Mouse (Mus musculus) forebrain, postnatal 0 days (tissue): ENCODE data around the gene Mdk. TPM values are rescaled to one million over a fixed set of nuclear protein-coding genes. Genes with fewer than 3 reads are reported as not detected.

Source experiments
- ATAC-seq: fragments of 200-750 bp; cut with Nextera tagmentation; 2 replicates; pipeline ENCODE4 v1.8.0; 2017; ENCODE audit warnings: mild to moderate bottlenecking, moderate library complexity
- DNase-seq: peaks from one replicate; pipeline ENCODE4 v3.0.0-alpha.2; 2015
- H3K27ac ChIP-seq: fragments of 300-500 bp; sonication (generic); 2 replicates; pipeline ENCODE4 v1.5.1; 2014; ENCODE audit warnings: low read depth, mild to moderate bottlenecking, antibody characterized with exemption, low read length, moderate library complexity, mixed read lengths
- H3K27me3 ChIP-seq: fragments of 300-500 bp; sonication (generic); 2 replicates; pipeline ENCODE4 v1.6.1; 2014; ENCODE audit warnings: mild to moderate bottlenecking, low read length, mixed read lengths; ENCODE audit not compliant: insufficient read depth
- H3K36me3 ChIP-seq: fragments of 300-500 bp; sonication (generic); 2 replicates; pipeline ENCODE4 v1.6.1; 2014; ENCODE audit warnings: mild to moderate bottlenecking, moderate library complexity; ENCODE audit not compliant: insufficient read depth
- H3K4me1 ChIP-seq: fragments of 300-500 bp; sonication (generic); 2 replicates; pipeline ENCODE4 v1.6.1; 2014; ENCODE audit warnings: antibody characterized with exemption; ENCODE audit not compliant: insufficient read depth
- H3K4me2 ChIP-seq: fragments of 300-500 bp; sonication (generic); 2 replicates; pipeline ENCODE4 v1.6.1; 2014; ENCODE audit warnings: low read depth, mild to moderate bottlenecking, moderate library complexity
- H3K4me3 ChIP-seq: fragments of 300-500 bp; sonication (generic); 2 replicates; pipeline ENCODE4 v1.5.1; 2014; ENCODE audit warnings: low read depth, low read length, mixed read lengths
- H3K9ac ChIP-seq: fragments of 300-500 bp; sonication (generic); 2 replicates; pipeline ENCODE4 v1.6.1; 2014; ENCODE audit warnings: mild to moderate bottlenecking
- H3K9me3 ChIP-seq: fragments of 300-500 bp; sonication (generic); 2 replicates; pipeline ENCODE4 v1.6.1; 2016; ENCODE audit warnings: low read length
- CTCF ChIP-seq: sonication (generic); IDR thresholded peaks from 2 replicates; pipeline ENCODE4 v1.5.1; 2016; ENCODE audit warnings: antibody characterized with exemption, control low read depth, low read depth
- whole genome bisulfite sequencing: fragments of 180-500 bp; shearing (Covaris S2); extraction: QIAGEN DNeasy Blood & Tissue Kit; methylation state at CpG from one replicate; pipeline ENCODE4 v1.1.7; 2014; 5-methylcytosine and 5-hydroxymethylcytosine counted together
- polyA plus RNA-seq: library from polyadenylated mRNA; unstranded; fragments of >200 nt; fragmentation: Nextera tagmentation; extraction: Ambion mirVana; gene quantifications from 2 replicates; pipeline ENCODE4 v1.2.1, GENCODE M21; 2015
- total RNA-seq: library from RNA; depleted of rRNA; stranded (reverse); fragments of >200 nt; gene quantifications from 2 replicates; pipeline ENCODE4 v1.2.3, GENCODE M21; 2014

Mdk gene
- total and polyA plus RNA-seq, 2 experiments from 2014 or later = 75.5 to 121 TPM

DNA sequence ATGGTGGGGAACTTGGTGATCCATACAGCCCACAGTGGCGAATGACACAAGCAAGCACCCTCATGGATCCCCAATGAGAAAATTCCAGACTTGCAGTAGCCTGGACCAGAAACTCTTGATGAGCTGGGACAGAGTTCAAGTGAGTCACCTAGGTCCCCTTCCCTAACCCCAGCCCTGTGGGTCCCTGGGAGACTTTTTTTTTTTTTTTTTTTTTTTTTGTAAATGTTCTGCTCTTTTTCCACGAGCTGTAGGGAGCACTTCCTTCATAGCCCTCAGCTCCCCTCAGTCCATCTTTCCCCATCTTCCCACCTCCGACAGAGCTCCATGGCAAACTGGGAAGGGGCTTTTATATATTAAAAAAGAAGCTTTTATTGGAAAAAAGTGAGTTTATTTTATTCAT, 2.6 kb downstream of the Mdk start:
- peak overlapping the region; percentile 80; the same call in 1 of the 2 replicates for H3K4me2 ChIP-seq
- no peaks in the 10 kb centered on the region; the same call in 1 of the 2 replicates for H3K36me3 ChIP-seq
- TF ChIP-seq CTCF = no peak
- no peak overlapping the region for H3K27ac ChIP-seq
- no peak overlapping the region for H3K4me3 ChIP-seq
- H3K27me3 ChIP-seq = no peaks in the 10 kb centered on the region
- no peaks in the 10 kb centered on the region for H3K9me3 ChIP-seq
- DNase-seq = no peak
- ATAC-seq = no peak
- H3K9ac ChIP-seq = no peak overlapping the region
- peaks cover 7% of the 10 kb centered on the region; the same call in 1 of the 2 replicates for H3K4me1 ChIP-seq
- WGBS = 54% methylated on average over 3 of the region's 3 CpGs

- no peak overlapping the region for H3K27ac ChIP-seq
- no peaks in the 10 kb centered on the region for H3K36me3 ChIP-seq
- H3K27me3 ChIP-seq = peaks cover 4% of the 10 kb centered on the region; the same call in 1 of the 2 replicates
- DNase-seq (no peak), ATAC-seq (no peak)
- H3K9me3 ChIP-seq = no peaks in the 10 kb centered on the region
- 78% methylated on average over 23 of the region's 23 CpGs for WGBS
- no peak overlapping the region for H3K9ac ChIP-seq
- peaks cover 7% of the 10 kb centered on the region; the same call in 1 of the 2 replicates for H3K4me1 ChIP-seq
- TF ChIP-seq CTCF = no peak
- H3K4me3 ChIP-seq = no peak overlapping the region
- H3K4me2 ChIP-seq = no peak overlapping the region
Measured at GRCm38 (mm10) chr2:91928534-91929350, 3.4 kb downstream of the Mdk start.

GRCm38 (mm10) chr2:91927826-91928533, 4.1 kb downstream of the Mdk start:
- no peak for ATAC-seq
- Histone ChIP-seq H3K4me2 (no peak overlapping the region), H3K4me3 (no peak overlapping the region), H3K4me1 (peaks cover 7% of the 10 kb centered on the region; the same call in 1 of the 2 replicates), H3K36me3 (no peaks in the 10 kb centered on the region), H3K9me3 (no peaks in the 10 kb centered on the region), H3K27me3 (peaks cover 11% of the 10 kb centered on the region), H3K27ac (no peak overlapping the region), H3K9ac (no peak overlapping the region)
- no peak for DNase-seq
- peak; percentile 66 for TF ChIP-seq CTCF
- WGBS = 49% methylated on average over 34 of the region's 34 CpGs

- ATAC-seq (no peak), DNase-seq (no peak)
- H3K4me3 ChIP-seq = no peak within 1 kb of the TSS
- H3K27me3 ChIP-seq = peaks cover 19% of the 10 kb centered on the region
- H3K36me3 ChIP-seq = no peaks in the 10 kb centered on the region
- no peaks in the 10 kb centered on the region for H3K9me3 ChIP-seq
- no peak within 1 kb of the TSS for H3K9ac ChIP-seq
- TF ChIP-seq CTCF = no peak
- WGBS = 93% methylated on average over 3 of the region's 3 CpGs
- no peak within 1 kb of the TSS for H3K4me2 ChIP-seq
- H3K27ac ChIP-seq = no peak within 1 kb of the TSS
- peaks cover 7% of the 10 kb centered on the region; the same call in 1 of the 2 replicates for H3K4me1 ChIP-seq
Measured at GRCm38 (mm10) chr2:91926949-91927348, 5.1 kb downstream of the Mdk start, which contains the start of gene Chrm4. Gene Chrm4, plus strand, starts transcription at chr2:91927249.

DNA sequence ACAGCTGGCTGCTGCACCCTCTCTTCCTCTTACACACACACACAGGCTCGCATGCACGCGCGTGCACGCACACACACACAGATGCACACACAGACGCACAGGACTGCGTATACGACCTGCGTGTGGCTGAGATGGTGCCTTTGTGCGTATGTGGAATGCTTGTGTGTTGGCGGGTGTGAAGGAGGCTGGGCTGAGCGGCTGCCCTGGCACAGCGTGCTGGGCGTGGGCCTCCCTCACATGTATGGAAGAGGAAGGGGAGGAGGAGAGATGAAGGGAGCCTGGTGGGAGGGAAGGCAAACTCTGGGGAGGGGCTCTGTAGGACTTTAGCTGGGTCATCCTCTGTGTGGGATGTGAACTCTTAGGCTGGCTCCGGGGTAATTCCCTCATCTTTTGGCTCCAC, 6.7 kb downstream of the Mdk start:
- H3K4me1 ChIP-seq = peaks cover 2% of the 10 kb centered on the region
- TF ChIP-seq CTCF = no peak
- WGBS = 85% methylated on average over 15 of the region's 15 CpGs
- no peak overlapping the region for H3K4me2 ChIP-seq
- DNase-seq (no peak), ATAC-seq (no peak)
- H3K27me3 ChIP-seq = peaks cover 19% of the 10 kb centered on the region
- no peak overlapping the region for H3K4me3 ChIP-seq
- no peak overlapping the region for H3K9ac ChIP-seq
- H3K9me3 ChIP-seq = no peaks in the 10 kb centered on the region
- no peak overlapping the region for H3K27ac ChIP-seq
- no peaks in the 10 kb centered on the region for H3K36me3 ChIP-seq

GRCm38 (mm10) chr2:91924726-91925125, 7.4 kb downstream of the Mdk start:
- Histone ChIP-seq H3K27me3 (peaks cover 19% of the 10 kb centered on the region), H3K36me3 (no peaks in the 10 kb centered on the region), H3K4me3 (no peak overlapping the region; the same call in 1 of the 2 replicates), H3K4me1 (no peaks in the 10 kb centered on the region; the same call in none of the 2 replicates), H3K4me2 (no peak overlapping the region), H3K27ac (no peak overlapping the region), H3K9me3 (no peaks in the 10 kb centered on the region), H3K9ac (no peak overlapping the region)
- no peak for ATAC-seq
- DNase-seq = no peak
- 50% methylated on average over 1 of the region's 1 CpGs for WGBS
- TF ChIP-seq CTCF = no peak
